Mouse (Mus musculus) embryonic facial prominence, embryonic 14.5 days (tissue): ENCODE results near the gene Ciz1. TPM values are rescaled to one million over a fixed set of nuclear protein-coding genes. Genes with fewer than 3 reads are reported as not detected.

ENCODE experiments used
- ATAC-seq: fragments of 200-750 bp; cut with Nextera tagmentation; 2 replicates; pipeline ENCODE4 v1.8.0; 2017; ENCODE audit warnings: low read depth, moderate number of reproducible peaks, moderate TSS enrichment
- DNase-seq: peaks from one replicate; pipeline ENCODE4 v3.0.0-alpha.2; 2015; ENCODE audit warnings: low spot score
- H3K27ac ChIP-seq: fragments of 300-500 bp; sonication (generic); replicated peaks from 2 replicates; pipeline ENCODE4 v1.5.1; 2014; ENCODE audit warnings: low read depth, mild to moderate bottlenecking, low read length, moderate library complexity
- H3K27me3 ChIP-seq: fragments of 300-500 bp; sonication (generic); replicated peaks from 2 replicates; pipeline ENCODE4 v1.6.1; 2014; ENCODE audit warnings: low read length; ENCODE audit not compliant: control insufficient read depth, insufficient read depth
- H3K36me3 ChIP-seq: fragments of 300-500 bp; sonication (generic); 2 replicates; pipeline ENCODE4 v1.6.1; 2014; ENCODE audit warnings: low read length, mixed read lengths; ENCODE audit not compliant: control insufficient read depth, insufficient read depth
- H3K4me1 ChIP-seq: fragments of 300-500 bp; sonication (generic); 2 replicates; pipeline ENCODE4 v1.6.1; 2014; ENCODE audit warnings: antibody characterized with exemption, low read length; ENCODE audit not compliant: control insufficient read depth, insufficient read depth
- H3K4me2 ChIP-seq: fragments of 300-500 bp; sonication (generic); 2 replicates; pipeline ENCODE4 v1.6.1; 2014; ENCODE audit warnings: low read depth, mild to moderate bottlenecking, low read length, moderate library complexity, mixed read lengths
- H3K4me3 ChIP-seq: fragments of 300-500 bp; sonication (generic); 2 replicates; pipeline ENCODE4 v1.5.1; 2014; ENCODE audit warnings: low read depth, mild to moderate bottlenecking, low read length
- H3K9ac ChIP-seq: fragments of 300-500 bp; sonication (generic); 2 replicates; pipeline ENCODE4 v1.6.1; 2014; ENCODE audit warnings: low read depth, mild to moderate bottlenecking, low read length, moderate library complexity, mixed read lengths
- H3K9me3 ChIP-seq: fragments of 300-500 bp; sonication (generic); 2 replicates; pipeline ENCODE4 v1.6.1; 2016; ENCODE audit warnings: low read length; ENCODE audit not compliant: control insufficient read depth
- WGBS: fragments of 180-500 bp; shearing (Covaris S2); extraction: QIAGEN DNeasy Blood & Tissue Kit; methylation state at CpG from one replicate; pipeline ENCODE4 v1.1.7; 2014; 5-methylcytosine and 5-hydroxymethylcytosine counted together
- microRNA-seq: library from miRNA; unstranded; fragments of <30 nt; microRNA quantifications from one replicate; pipeline ENCODE4, GENCODE M21; 2016; ENCODE audit warnings: borderline number of aligned reads
- polyA plus RNA-seq: library from polyadenylated mRNA; unstranded; fragments of >200 nt; fragmentation: Nextera tagmentation; extraction: Ambion mirVana; gene quantifications from 2 replicates; pipeline ENCODE4 v1.2.1, GENCODE M21; 2014

Ciz1 gene
- polyA plus RNA-seq, 1 experiment from 2014 or later = 48.0 TPM

GRCm38 (mm10) chr2:32426141-32426540, 74.0 kb downstream of the Ciz1 start:
- no peaks in the 10 kb centered on the region for H3K27me3 ChIP-seq
- peaks cover 2% of the 10 kb centered on the region for H3K36me3 ChIP-seq
- H3K4me1 ChIP-seq = peaks cover 58% of the 10 kb centered on the region
- no peak overlapping the region for H3K9ac ChIP-seq
- no peaks in the 10 kb centered on the region for H3K9me3 ChIP-seq
- no peak overlapping the region for H3K4me3 ChIP-seq
- H3K4me2 ChIP-seq = no peak overlapping the region
- no peak overlapping the region for H3K27ac ChIP-seq
- ATAC-seq (no peak), DNase-seq (no peak)
- 76% methylated on average over 1 of the region's 1 CpGs for WGBS

GRCm38 (mm10) chr2:32427720-32428119, 75.6 kb downstream of the Ciz1 start:
- peaks cover 57% of the 10 kb centered on the region for H3K4me1 ChIP-seq
- H3K27ac ChIP-seq = peak overlapping the region; percentile 82
- H3K4me3 ChIP-seq = no peak overlapping the region

GRCm38 (mm10) chr2:32428262-32428722, 76.2 kb downstream of the Ciz1 start:
- WGBS = 45% methylated on average over 8 of the region's 8 CpGs
- no peaks in the 10 kb centered on the region for H3K27me3 ChIP-seq
- H3K4me2 ChIP-seq = peak overlapping the region; percentile 63
- H3K9me3 ChIP-seq = no peaks in the 10 kb centered on the region
- peak; percentile 92 for DNase-seq
- H3K9ac ChIP-seq = 0 out of 2 replicates have a peak overlapping the region, but pooled peaks have one; percentile 11
- peaks cover 51% of the 10 kb centered on the region for H3K4me1 ChIP-seq
- peak overlapping the region; percentile 82 for H3K27ac ChIP-seq
- no peak overlapping the region for H3K4me3 ChIP-seq
- peak; percentile 80 for ATAC-seq
- H3K36me3 ChIP-seq = no peaks in the 10 kb centered on the region

More at GRCm38 (mm10) chr2:32427720-32428119, 75.6 kb downstream of the Ciz1 start:
- DNase-seq = no peak
- no peaks in the 10 kb centered on the region for H3K36me3 ChIP-seq
- no peaks in the 10 kb centered on the region for H3K9me3 ChIP-seq
- 57% methylated on average over 5 of the region's 5 CpGs for WGBS
- peak overlapping the region; percentile 63; the same call in 1 of the 2 replicates for H3K4me2 ChIP-seq
- ATAC-seq = no peak
- no peaks in the 10 kb centered on the region for H3K27me3 ChIP-seq
- H3K9ac ChIP-seq = no peak overlapping the region

GRCm38 (mm10) chr2:32429215-32429891, 77.2 kb downstream of the Ciz1 start:
- H3K36me3 ChIP-seq = no peaks in the 10 kb centered on the region
- no peaks in the 10 kb centered on the region for H3K9me3 ChIP-seq
- 71% methylated on average over 4 of the region's 4 CpGs for WGBS
- H3K9ac ChIP-seq = no peak overlapping the region; the same call in 1 of the 2 replicates
- ATAC-seq = no peak
- H3K4me1 ChIP-seq = peaks cover 43% of the 10 kb centered on the region
- DNase-seq = no peak
- H3K4me2 ChIP-seq = peak overlapping the region; percentile 63; the same call in 1 of the 2 replicates
- H3K27me3 ChIP-seq = no peaks in the 10 kb centered on the region
- H3K27ac ChIP-seq = peak overlapping the region; percentile 82
- H3K4me3 ChIP-seq = 0 out of 2 replicates have a peak overlapping the region, but pooled peaks have one; percentile 38

Small RNA genes within 50 kb of the gene (microRNA-seq; reads per million reads assigned to microRNA genes)
- gene Gm23363 (0.83 reads per million), gene Mir199b (829 reads per million, percentile 73 among the genes with 10 or more reads in this experiment)

Other genes starting within 250 kb of the Ciz1 start
- 63.0 and 66.0 TPM in 2 replicates for gene Prrc2b, start 201.2 kb upstream of the Ciz1 start, polyA plus RNA-seq
- 20.2 and 26.5 TPM in 2 replicates for gene Pomt1, start 115.7 kb upstream of the Ciz1 start, polyA plus RNA-seq
- gene Uck1, start 92.2 kb upstream of the Ciz1 start, polyA plus RNA-seq = 58.6 and 60.6 TPM in 2 replicates
- 27.2 and 33.1 TPM in 2 replicates for gene Golga2, start 64.9 kb upstream of the Ciz1 start, polyA plus RNA-seq
- 206 and 249 TPM in 2 replicates for gene Swi5, start 64.3 kb upstream of the Ciz1 start, polyA plus RNA-seq
- 34.1 and 41.7 TPM in 2 replicates for gene Dnm1, start 1.0 kb downstream of the Ciz1 start, polyA plus RNA-seq
- 67.7 and 79.7 TPM in 2 replicates for gene 1110008P14Rik, start 29.6 kb downstream of the Ciz1 start, polyA plus RNA-seq
- gene Lcn2, start 35.9 kb downstream of the Ciz1 start, polyA plus RNA-seq = 4.0 and 7.9 TPM in 2 replicates
- gene Ptges2, start 43.6 kb downstream of the Ciz1 start, polyA plus RNA-seq = 28.0 and 33.5 TPM in 2 replicates
- gene Naif1, start 98.1 kb downstream of the Ciz1 start, polyA plus RNA-seq = 4.9 and 5.6 TPM in 2 replicates
- gene Slc25a25, start 99.1 kb downstream of the Ciz1 start, polyA plus RNA-seq = 15.8 and 17.0 TPM in 2 replicates
- gene Fam102a, start 183.0 kb downstream of the Ciz1 start, polyA plus RNA-seq = 16.3 and 19.2 TPM in 2 replicates
- 107 and 110 TPM in 2 replicates for gene Dpm2, start 218.5 kb downstream of the Ciz1 start, polyA plus RNA-seq
- 0.38 and 1.1 TPM in 2 replicates for gene Pip5kl1, start 222.5 kb downstream of the Ciz1 start, polyA plus RNA-seq
- 0.13 and 0.18 TPM in 2 replicates for gene 9430097D07Rik, start 223.4 kb downstream of the Ciz1 start, polyA plus RNA-seq
- 39.4 and 41.0 TPM in 2 replicates for gene St6galnac4, start 234.8 kb downstream of the Ciz1 start, polyA plus RNA-seq
- 11.1 and 12.1 TPM in 2 replicates for gene St6galnac6, start 247.4 kb downstream of the Ciz1 start, polyA plus RNA-seq